Mouse (Mus musculus) CH12.LX (cell line): ENCODE measurements around the gene Fam187a. TPM values are rescaled to one million over a fixed set of nuclear protein-coding genes. Genes with fewer than 3 reads are reported as not detected.
A peak's percentile ranks its signal among the peaks of the same experiment; 100 is the strongest.

Source experiments
- DNase-seq: peaks from one replicate; pipeline ENCODE4 v3.0.0-alpha.2; 2013; ENCODE audit errors: extremely low read depth
- H3K27ac ChIP-seq: 2 replicates; pipeline ENCODE4 v1.5.1; 2012; ENCODE audit warnings: low read depth, mild to moderate bottlenecking, control low read depth, moderate library complexity; ENCODE audit not compliant: insufficient read depth
- H3K27me3 ChIP-seq: replicated peaks from 2 replicates; pipeline ENCODE3; 2012; ENCODE audit warnings: inconsistent platforms
- H3K36me3 ChIP-seq, 2 experiments: replicated peaks in 1 of 2; 2 replicates each; pipeline versions ENCODE3 to v1.6.1; 2012; ENCODE audit warnings: inconsistent platforms in 1 of 2, low read length in 1 of 2, mild to moderate bottlenecking in 1 of 2, mixed read lengths in 1 of 2, moderate library complexity in 1 of 2; ENCODE audit not compliant: control insufficient read depth in 1 of 2, insufficient read depth in 1 of 2
- H3K4me1 ChIP-seq, 2 experiments: 2 replicates each; pipeline ENCODE4 v1.6.1; 2012; ENCODE audit warnings: inconsistent platforms in 1 of 2, moderate library complexity in 1 of 2; ENCODE audit not compliant: insufficient read depth in 2 of 2, control insufficient read depth in 1 of 2
- H3K4me2 ChIP-seq: 2 replicates; pipeline ENCODE4 v1.6.1; 2012; ENCODE audit warnings: low read depth, mild to moderate bottlenecking, control low read depth; ENCODE audit not compliant: poor library complexity, insufficient read depth, severe bottlenecking
- H3K4me3 ChIP-seq, 3 experiments: fragments of 150-350 bp in 1 of 3; sonication (generic) in 1 of 3; replicated peaks in 1 of 3; 2 replicates each; pipeline versions ENCODE3 to v1.5.1; 2011 to 2012; ENCODE audit warnings: low read depth in 2 of 3, low read length in 2 of 3, mild to moderate bottlenecking in 2 of 3, moderate library complexity in 2 of 3, control low read depth in 1 of 3, improper control_type of control experiment in 1 of 3, inconsistent platforms in 1 of 3, mixed read lengths in 1 of 3; ENCODE audit not compliant: poor library complexity in 1 of 3
- H3K79me2 ChIP-seq: replicated peaks from 2 replicates; pipeline ENCODE4 v1.6.1; 2012; ENCODE audit warnings: mild to moderate bottlenecking, moderate library complexity; ENCODE audit not compliant: control insufficient read depth, poor library complexity, insufficient read depth, severe bottlenecking; ENCODE audit errors: extremely low read depth
- H3K9ac ChIP-seq: 2 replicates; pipeline ENCODE4 v1.6.1; 2012; ENCODE audit warnings: low read depth, mild to moderate bottlenecking, control low read depth, moderate library complexity; ENCODE audit not compliant: insufficient read depth
- H3K9me3 ChIP-seq: replicated peaks from 2 replicates; pipeline ENCODE3; 2012; ENCODE audit warnings: low read length, inconsistent platforms, mixed read lengths
- BHLHE40 ChIP-seq: IDR thresholded peaks from 2 replicates; pipeline ENCODE4 v1.6.1; 2011; ENCODE audit warnings: mild to moderate bottlenecking, low read depth, low read length, improper control_type of control experiment
- CHD2 ChIP-seq: IDR thresholded peaks from 2 replicates; pipeline ENCODE4 v1.6.1; 2011; ENCODE audit warnings: low read length, improper control_type of control experiment
- CTCF ChIP-seq, 2 experiments: IDR thresholded peaks in 1 of 2; conservative IDR thresholded peaks in 1 of 2; 2 replicates each; pipeline ENCODE4 v1.5.1; 2011 to 2012; ENCODE audit warnings: low read depth in 2 of 2, low read length in 2 of 2, improper control_type of control experiment in 1 of 2, inconsistent platforms in 1 of 2, mild to moderate bottlenecking in 1 of 2, moderate library complexity in 1 of 2
- E2F4 ChIP-seq: IDR thresholded peaks from 2 replicates; pipeline ENCODE4 v1.6.1; 2011; ENCODE audit warnings: low read depth, low read length, improper control_type of control experiment; ENCODE audit not compliant: insufficient replicate concordance
- ELF1 ChIP-seq: IDR thresholded peaks from 2 replicates; pipeline ENCODE4 v1.6.1; 2014; ENCODE audit warnings: low read depth, mild to moderate bottlenecking, inconsistent platforms, low read length, improper control_type of control experiment
- EP300 ChIP-seq: IDR thresholded peaks from 2 replicates; pipeline ENCODE4 v1.6.1; 2011; ENCODE audit warnings: low read length, improper control_type of control experiment
- ETS1 ChIP-seq: conservative IDR thresholded peaks from 2 replicates; pipeline ENCODE4 v1.6.1; 2012; ENCODE audit warnings: low read depth, mild to moderate bottlenecking, inconsistent platforms, low read length, improper control_type of control experiment, moderate library complexity
- GABPA ChIP-seq: IDR thresholded peaks from 2 replicates; pipeline ENCODE4 v1.6.1; 2012; ENCODE audit warnings: low read depth, low read length, improper control_type of control experiment, inconsistent platforms; ENCODE audit not compliant: insufficient replicate concordance
- HCFC1 ChIP-seq: IDR thresholded peaks from 2 replicates; pipeline ENCODE4 v1.6.1; 2012; ENCODE audit warnings: low read depth, mild to moderate bottlenecking, inconsistent platforms, low read length, improper control_type of control experiment
- IRF4 ChIP-seq: IDR thresholded peaks from 2 replicates; pipeline ENCODE4 v1.6.1; 2014; ENCODE audit warnings: low read depth, mild to moderate bottlenecking, inconsistent platforms, low read length, improper control_type of control experiment
- JUND ChIP-seq: conservative IDR thresholded peaks from 2 replicates; pipeline ENCODE4 v1.6.1; 2011; ENCODE audit warnings: low read depth, low read length, improper control_type of control experiment
- MAFK ChIP-seq: IDR thresholded peaks from 2 replicates; pipeline ENCODE4 v1.6.1; 2011; ENCODE audit warnings: low read length, improper control_type of control experiment; ENCODE audit not compliant: insufficient replicate concordance
- MAX ChIP-seq: IDR thresholded peaks from 2 replicates; pipeline ENCODE4 v1.6.1; 2011; ENCODE audit warnings: low read length, improper control_type of control experiment
- MAZ ChIP-seq: IDR thresholded peaks from 2 replicates; pipeline ENCODE4 v1.6.1; 2012; ENCODE audit warnings: low read depth, mild to moderate bottlenecking, inconsistent platforms, low read length, improper control_type of control experiment, moderate library complexity
- MEF2A ChIP-seq: IDR thresholded peaks from 2 replicates; pipeline ENCODE4 v1.6.1; 2014; ENCODE audit warnings: low read depth, mild to moderate bottlenecking, inconsistent platforms, low read length, improper control_type of control experiment, borderline replicate concordance
- MXI1 ChIP-seq: IDR thresholded peaks from 2 replicates; pipeline ENCODE4 v1.6.1; 2011; ENCODE audit warnings: mild to moderate bottlenecking, low read depth, low read length, improper control_type of control experiment
- MYC ChIP-seq: IDR thresholded peaks from 2 replicates; pipeline ENCODE4 v1.6.1; 2011; ENCODE audit warnings: low read depth, mild to moderate bottlenecking, improper control_type of control experiment, low read length
- NELFE ChIP-seq: IDR thresholded peaks from 2 replicates; pipeline ENCODE4 v1.6.1; 2011; ENCODE audit warnings: low read depth, low read length, improper control_type of control experiment
- NRF1 ChIP-seq: IDR thresholded peaks from 2 replicates; pipeline ENCODE4 v1.6.1; 2014; ENCODE audit warnings: low read depth, mild to moderate bottlenecking, inconsistent platforms, low read length, improper control_type of control experiment, moderate library complexity
- POLR2A ChIP-seq: IDR thresholded peaks from 2 replicates; pipeline ENCODE4 v1.6.1; 2011; ENCODE audit warnings: low read depth, mild to moderate bottlenecking, improper control_type of control experiment, low read length
- RAD21 ChIP-seq: IDR thresholded peaks from 2 replicates; pipeline ENCODE4 v1.6.1; 2011; ENCODE audit warnings: low read depth, mild to moderate bottlenecking, low read length, improper control_type of control experiment, moderate library complexity
- RCOR1 ChIP-seq: conservative IDR thresholded peaks from 2 replicates; pipeline ENCODE4 v1.6.1; 2012; ENCODE audit warnings: low read depth, mild to moderate bottlenecking, inconsistent platforms, low read length, improper control_type of control experiment
- SIN3A ChIP-seq: IDR thresholded peaks from 2 replicates; pipeline ENCODE4 v1.6.1; 2012; ENCODE audit warnings: low read length, improper control_type of control experiment, inconsistent platforms
- SMC3 ChIP-seq: IDR thresholded peaks from 2 replicates; pipeline ENCODE4 v1.6.1; 2011; ENCODE audit warnings: low read depth, low read length, improper control_type of control experiment
- TCF12 ChIP-seq: IDR thresholded peaks from 2 replicates; pipeline ENCODE4 v1.6.1; 2014; ENCODE audit warnings: low read depth, mild to moderate bottlenecking, inconsistent platforms, low read length, improper control_type of control experiment
- UBTF ChIP-seq: IDR thresholded peaks from 2 replicates; pipeline ENCODE4 v1.6.1; 2012; ENCODE audit warnings: low read depth, mild to moderate bottlenecking, inconsistent platforms, low read length, improper control_type of control experiment, moderate library complexity
- USF1 ChIP-seq: IDR thresholded peaks from 2 replicates; pipeline ENCODE4 v1.6.1; 2014; ENCODE audit warnings: low read depth, mild to moderate bottlenecking, inconsistent platforms, low read length, improper control_type of control experiment
- USF2 ChIP-seq: conservative IDR thresholded peaks from 2 replicates; pipeline ENCODE4 v1.6.1; 2011; ENCODE audit warnings: low read depth, low read length, improper control_type of control experiment
- ZC3H11A ChIP-seq: IDR thresholded peaks from 2 replicates; pipeline ENCODE4 v1.6.1; 2012; ENCODE audit warnings: low read depth, mild to moderate bottlenecking, inconsistent platforms, low read length, improper control_type of control experiment
- ZKSCAN1 ChIP-seq: IDR thresholded peaks from 2 replicates; pipeline ENCODE4 v1.6.1; 2012; ENCODE audit warnings: low read depth, inconsistent platforms, low read length, improper control_type of control experiment, borderline replicate concordance
- dilution Hi-C: fragments of 300-500 bp; cut with MboI; formaldehyde crosslinking; loops from 2 replicates; pipeline ENCODE4 v1.14.3; 2020; ENCODE audit warnings: low sequenced_read_pairs; ENCODE audit not compliant: extremely low pct_unique_long_range_greater_than_20kb, extremely low pct_ligation_motif_present
- in situ Hi-C: fragments of 300-500 bp; cut with MboI; formaldehyde crosslinking; loops from 3 replicates; pipeline ENCODE4 v1.14.3; 2019; ENCODE audit warnings: low sequenced_read_pairs, low pct_ligation_motif_present, low pct_unique_long_range_greater_than_20kb, mixed read lengths
- polyA plus RNA-seq: library from polyadenylated mRNA; unstranded; fragments of >175 nt; gene quantifications from 2 replicates; pipeline ENCODE4 v1.2.1, GENCODE M21; 2012; ENCODE audit warnings: low read depth; ENCODE audit not compliant: insufficient read length
- total RNA-seq, 2 experiments: library from RNA; depleted of rRNA; stranded (reverse); fragments of 300-350 nt in 1 of 2; fragments of >200 nt in 1 of 2; gene quantifications; 2 replicates each; pipeline ENCODE4 v1.2.3; 2012 to 2014

Fam187a gene
- total and polyA plus RNA-seq, 3 experiments = not detected

GRCm38 (mm10) chr11:102890096-102890495, 5.1 kb downstream of the Fam187a start:
- no peak for DNase-seq
- peaks cover 73% of the 10 kb centered on the region for H3K27me3 ChIP-seq
- H3K9me3 ChIP-seq = no peaks in the 10 kb centered on the region
- H3K9ac ChIP-seq = no peak overlapping the region
- H3K4me2 ChIP-seq = no peak overlapping the region
- H3K27ac ChIP-seq = no peak overlapping the region
- dilution Hi-C loops = no loop called here
- no peaks in the 10 kb centered on the region for H3K36me3 ChIP-seq
- in situ Hi-C loops = no loop called here
- no peak overlapping the region for H3K4me3 ChIP-seq
- no peaks in the 10 kb centered on the region for H3K79me2 ChIP-seq
- H3K4me1 ChIP-seq = peaks cover 14 to 27% of the 10 kb centered on the region in 2 experiments
- no peak for TF ChIP-seq USF1
- no peak for TF ChIP-seq MAFK
- no peak for TF ChIP-seq RCOR1
- no peak for TF ChIP-seq CTCF (conservative IDR thresholded peaks at IDR 0.05 in 1 of 2, IDR thresholded peaks at IDR 0.05 in 1 of 2; ENCODE audit: low read depth in 2 of 2, low read length in 2 of 2)
- no peak for TF ChIP-seq USF2
- no peak for TF ChIP-seq MAX
- no peak for TF ChIP-seq NRF1
- TF ChIP-seq MAZ = no peak
- TF ChIP-seq MEF2A = no peak
- TF ChIP-seq CHD2 = no peak
- no peak for TF ChIP-seq GABPA
- TF ChIP-seq ELF1 = no peak
- TF ChIP-seq ZC3H11A = no peak
- TF ChIP-seq SIN3A = no peak
- TF ChIP-seq IRF4 = no peak
- TF ChIP-seq E2F4 = no peak
- no peak for TF ChIP-seq ZKSCAN1
- TF ChIP-seq, all 38 proteins: peak for 0

GRCm38 (mm10) chr11:102893015-102893651, 8.2 kb downstream of the Fam187a start:
- no peak overlapping the region for H3K27ac ChIP-seq

More at GRCm38 (mm10) chr11:102893015-102893651, 8.2 kb downstream of the Fam187a start:
- Histone ChIP-seq H3K9me3 (no peaks in the 10 kb centered on the region), H3K4me1 (peaks cover 6 to 14% of the 10 kb centered on the region in 2 experiments; a peak in 3 of 4 replicates), H3K79me2 (no peaks in the 10 kb centered on the region), H3K36me3 (no peaks in the 10 kb centered on the region), H3K9ac (no peak overlapping the region), H3K27me3 (peaks cover 76% of the 10 kb centered on the region), H3K4me2 (0 out of 2 replicates have a peak overlapping the region, but pooled peaks have one; percentile 7), H3K4me3 (peak overlapping the region in 1 of 3 experiments; percentile 9)
- in situ Hi-C loops = no loop called here
- TF ChIP-seq UBTF (no peak), CTCF (conservative IDR thresholded peaks at IDR 0.05 in 1 of 2, IDR thresholded peaks at IDR 0.05 in 1 of 2; ENCODE audit: low read depth in 2 of 2, low read length in 2 of 2) (peak in 1 of 2 experiments; percentile 100; a peak in 2 of 4 replicates), SIN3A (peak; percentile 34; the same call in 1 of the 2 replicates), ZKSCAN1 (no peak), POLR2A (no peak), USF1 (no peak), NELFE (peak; percentile 65; the same call in 1 of the 2 replicates), RAD21 (peak; percentile 78), JUND (no peak), SMC3 (peak; percentile 85), ETS1 (no peak), MXI1 (0 out of 2 replicates have a peak, but pooled peaks have one; percentile 37), MYC (0 out of 2 replicates have a peak, but pooled peaks have one; percentile 27), EP300 (no peak), NRF1 (peak; percentile 63), ZC3H11A (peak; percentile 51; the same call in 1 of the 2 replicates), MEF2A (peak; percentile 60; the same call in 1 of the 2 replicates), HCFC1 (peak; percentile 28; the same call in 1 of the 2 replicates), TCF12 (peak; percentile 27; the same call in 1 of the 2 replicates), E2F4 (0 out of 2 replicates have a peak, but pooled peaks have one; percentile 61), BHLHE40 (0 out of 2 replicates have a peak, but pooled peaks have one; percentile 12), ELF1 (peak; percentile 64)
- dilution Hi-C loops = no loop called here
- peak; percentile 80 for DNase-seq
